Mouse (Mus musculus) liver (tissue): ENCODE data around the gene Tyw5.

Experiments used
- DNase-seq: peaks from one replicate; pipeline ENCODE4 v3.0.0-alpha.2; 2020; ENCODE audit warnings: mixed read lengths

Tyw5 gene

DNA sequence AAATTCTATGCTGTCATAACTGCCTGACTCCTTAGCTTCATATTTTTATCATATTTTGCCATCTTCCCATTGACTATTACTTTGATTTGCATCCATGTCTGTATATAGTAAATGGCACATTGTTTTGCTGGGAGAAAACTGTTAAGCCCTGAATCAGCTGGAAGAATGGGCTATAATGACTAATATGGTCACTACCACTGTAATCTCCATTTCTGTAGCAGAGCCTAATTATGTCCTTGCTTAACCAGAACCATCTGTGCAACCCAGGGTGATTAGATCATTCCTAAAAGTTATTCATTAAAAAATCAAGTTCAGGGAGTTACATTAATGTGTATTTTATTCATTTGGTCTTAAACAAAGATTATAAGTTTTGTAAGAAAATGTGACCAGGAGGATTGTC, 20.4 kb downstream of the Tyw5 start:
- no peak for DNase-seq

DNA sequence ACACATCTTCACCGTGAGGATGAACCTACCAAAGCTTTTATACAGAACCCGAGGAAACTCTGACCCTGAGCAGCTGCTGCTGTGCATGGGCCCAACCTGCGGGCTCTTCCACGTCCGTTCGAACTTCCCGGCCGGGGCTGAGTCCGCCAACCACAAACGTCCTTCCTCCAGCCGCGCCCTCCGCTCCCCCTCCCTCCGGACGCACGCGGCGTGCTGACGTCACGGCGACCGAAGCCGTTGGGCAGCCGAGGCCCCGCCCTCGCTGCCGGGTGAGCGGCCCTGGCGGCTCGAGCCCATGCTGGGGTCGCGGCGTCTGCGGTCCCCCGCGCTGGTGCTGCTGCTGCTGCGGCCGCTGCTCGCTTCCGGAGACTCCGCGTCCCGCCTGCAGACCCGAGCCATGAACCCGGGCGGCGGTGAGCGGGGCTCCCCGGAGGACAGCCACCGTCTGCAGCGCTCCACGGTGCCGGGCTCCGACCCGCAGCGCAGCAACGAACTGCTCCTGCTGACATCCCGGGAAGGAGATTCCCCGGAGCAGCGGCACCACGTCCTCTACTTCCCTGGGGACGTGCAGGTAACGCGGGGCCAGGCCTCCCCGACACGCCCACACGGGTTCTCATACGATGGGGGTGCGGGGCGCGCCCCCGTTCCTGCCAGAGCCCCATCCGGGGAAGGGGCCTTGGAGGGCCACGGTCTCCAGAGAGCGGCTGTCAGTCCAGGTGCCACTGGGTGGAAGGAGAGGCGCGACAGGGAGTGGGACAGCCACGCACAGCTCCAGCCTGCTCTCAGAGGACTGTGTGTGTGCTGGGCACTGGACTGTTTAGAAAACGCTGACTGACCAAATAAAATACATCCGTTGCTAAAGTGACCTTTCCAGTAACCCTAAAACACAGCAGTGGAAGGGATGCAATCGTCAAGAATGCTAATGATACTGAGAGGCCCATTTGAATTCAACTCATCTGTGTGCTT, 29.2 kb downstream of the Tyw5 start, which contains the start of gene 1700066M21Rik:
1700066M21Rik (plus strand) TSS at position 245 of the 966 bp plus-strand sequence.
- DNase-seq, result peak; percentile 96

DNA sequence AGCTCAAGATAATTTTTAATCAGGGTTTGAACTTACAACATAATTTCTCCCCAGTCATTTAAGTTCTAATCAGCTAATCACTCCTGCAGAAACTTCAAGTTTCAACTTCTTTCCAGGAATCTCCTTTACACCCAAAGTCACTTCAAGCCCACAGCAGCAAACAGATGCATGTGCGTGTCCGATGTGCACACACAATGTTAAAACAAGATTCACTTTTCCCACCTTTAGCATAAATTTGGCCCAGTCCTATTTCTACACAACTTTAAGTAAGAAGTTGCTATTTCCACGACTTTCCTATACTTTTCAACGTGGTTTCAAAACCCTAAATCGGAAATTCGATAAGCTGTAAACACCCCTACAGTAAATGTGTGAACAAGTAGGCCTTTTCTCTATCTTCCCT, 30.1 kb downstream of the Tyw5 start:
- peak; percentile 12 for DNase-seq

- DNase-seq, result no peak
These were observed 31.6 kb downstream of the Tyw5 start for GRCm38 (mm10) chr1:57375276-57375675.

DNA sequence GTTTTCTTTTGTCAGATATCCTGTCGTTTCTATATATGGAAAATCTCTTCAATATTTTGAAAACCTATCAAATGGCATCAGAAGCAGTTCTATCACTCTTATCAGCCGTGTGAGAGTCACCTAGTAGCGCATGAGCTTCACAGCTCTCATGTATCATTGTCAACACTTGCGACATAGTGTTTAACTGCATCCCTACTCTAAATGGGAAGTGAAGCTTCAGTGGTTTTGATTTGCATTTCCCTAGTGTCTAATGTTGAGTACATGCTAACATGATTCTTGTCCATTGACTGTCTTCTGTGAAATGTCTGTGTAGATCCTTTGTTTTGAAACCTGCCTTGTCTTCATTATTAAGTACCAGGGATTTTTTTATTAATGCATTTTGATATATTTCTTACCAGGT, 36.5 kb downstream of the Tyw5 start:
- DNase-seq, result no peak

DNA sequence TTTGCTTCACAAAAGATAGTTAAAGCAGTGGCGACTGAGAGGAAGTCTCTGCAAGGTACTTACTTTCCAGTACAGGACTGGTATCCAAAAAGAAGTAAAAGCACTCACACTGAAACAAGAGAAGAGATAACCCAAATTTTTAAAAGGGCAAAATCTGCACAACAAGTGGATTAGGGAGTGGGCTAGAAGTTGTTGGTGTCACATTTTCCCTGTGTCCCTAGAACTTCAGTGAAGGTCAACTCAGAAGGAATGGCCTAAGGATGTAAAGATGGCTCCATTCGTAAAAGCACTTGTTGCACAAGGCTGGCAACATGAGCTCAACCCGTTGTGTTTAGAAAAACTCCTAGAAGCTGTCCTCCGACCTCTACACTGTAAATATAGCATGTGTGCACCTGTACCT, 37.8 kb downstream of the Tyw5 start:
- no peak for DNase-seq

DNA sequence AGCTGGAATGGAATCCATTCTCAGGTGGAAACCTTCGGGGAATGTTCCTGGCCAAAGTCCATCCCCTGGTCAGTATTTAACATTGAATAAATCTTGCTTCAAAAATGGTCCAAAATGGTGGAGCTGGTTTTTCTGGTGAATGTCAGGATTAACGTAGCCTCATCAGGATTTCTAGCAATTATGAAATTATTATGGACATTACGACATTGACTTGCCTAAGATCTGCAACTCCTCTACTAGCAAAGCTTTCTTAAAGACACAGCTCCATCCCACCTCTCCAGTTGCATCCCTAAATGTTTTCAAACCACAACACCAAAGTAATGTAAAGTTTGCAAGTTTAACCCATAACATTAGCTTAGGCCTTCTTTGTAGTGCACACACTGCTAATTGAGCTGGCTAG, 39.5 kb downstream of the Tyw5 start:
- DNase-seq, result no peak

GRCm38 (mm10) chr1:57358546-57358945, 48.4 kb downstream of the Tyw5 start:
- no peak for DNase-seq

DNA sequence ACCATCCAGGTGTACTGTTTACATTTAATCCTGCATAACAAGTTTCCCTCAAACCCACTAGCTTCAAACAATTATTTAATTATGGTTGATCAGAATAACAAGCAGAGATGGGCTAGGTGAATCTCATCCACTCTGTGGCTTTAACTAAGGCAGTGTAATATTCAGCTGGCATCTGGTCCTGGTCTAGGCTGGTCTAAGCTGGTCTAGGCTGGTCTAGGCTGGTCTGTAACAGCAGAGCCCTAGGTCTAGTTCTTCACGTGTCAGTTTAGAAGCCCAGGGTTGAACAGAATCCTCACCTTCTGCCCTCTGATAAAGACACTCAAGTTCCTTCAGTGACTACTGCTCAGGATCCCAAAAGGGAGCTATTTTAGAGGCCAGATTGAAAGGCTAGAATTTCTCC, 55.0 kb downstream of the Tyw5 start:
- no peak for DNase-seq

DNA sequence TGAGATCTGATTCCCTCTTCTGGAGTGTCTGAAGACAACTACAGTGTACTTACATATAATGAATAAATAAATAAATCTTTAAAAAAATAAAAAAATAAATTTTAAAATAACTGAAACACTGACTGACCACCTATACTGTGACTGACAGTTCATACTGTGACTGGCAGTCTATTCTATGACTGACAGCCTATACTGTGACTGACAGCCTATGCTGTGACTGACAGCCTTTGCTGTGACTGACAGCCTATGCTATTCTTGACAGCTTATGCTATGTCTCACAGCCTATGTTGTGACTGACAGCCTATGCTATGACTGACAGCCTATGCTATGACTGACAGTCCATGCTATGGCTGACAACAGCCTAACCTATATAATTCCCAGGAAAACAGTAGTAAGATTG, 59.4 kb downstream of the Tyw5 start:
- DNase-seq, result no peak

- DNase-seq, result no peak
These were observed 65.7 kb downstream of the Tyw5 start for GRCm38 (mm10) chr1:57341197-57341596.

DNA sequence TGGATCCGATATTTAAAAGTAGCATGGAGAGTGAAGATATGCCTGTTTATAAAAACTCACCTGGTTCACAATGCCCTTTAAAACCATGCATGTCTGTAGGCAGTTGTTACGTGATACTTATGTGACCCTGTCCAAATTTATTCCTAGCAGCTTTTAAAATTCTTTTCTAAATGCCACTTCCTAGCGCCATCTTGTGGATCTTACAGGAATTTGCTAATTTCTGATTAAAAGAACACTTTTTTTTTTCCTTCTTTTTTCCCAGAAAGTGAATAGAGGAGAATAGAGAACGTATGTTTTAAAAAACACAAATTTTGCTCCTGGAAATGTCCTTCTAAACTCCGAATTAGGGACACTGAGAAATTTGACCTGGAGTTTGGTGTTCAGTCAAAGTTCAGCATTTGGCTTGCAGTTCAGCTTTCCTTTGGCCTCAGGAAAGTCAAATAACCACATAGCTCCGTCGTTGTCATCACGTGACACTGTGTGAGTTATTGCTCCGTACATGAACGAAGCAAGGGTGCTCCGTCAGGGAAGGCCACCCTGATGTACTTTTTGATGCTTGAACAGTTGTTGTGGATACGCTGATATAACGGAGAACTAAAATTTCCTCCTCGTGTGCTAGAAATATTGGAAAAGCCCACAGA, 67.6 kb downstream of the Tyw5 start:
- DNase-seq, result no peak
